Mouse (Mus musculus): ENCODE measurements around the gene Rexo4.

- TF ChIP-seq CTCF (conservative IDR thresholded peaks at IDR 0.05 in 1 of 2, IDR thresholded peaks at IDR 0.05 in 1 of 2; ENCODE audit: low read depth in 2 of 2, low read length in 2 of 2) = no peak
- no peak for TF ChIP-seq USF1 (IDR thresholded peaks at IDR 0.05; ENCODE audit: low read depth, low read length)
- TF ChIP-seq EP300 (IDR thresholded peaks at IDR 0.05; ENCODE audit: low read length) = no peak
- no peak for TF ChIP-seq MAX (IDR thresholded peaks at IDR 0.05; ENCODE audit: low read length)
- no peak for TF ChIP-seq NELFE (IDR thresholded peaks at IDR 0.05; ENCODE audit: low read depth, low read length)
- no peak for TF ChIP-seq ETS1 (conservative IDR thresholded peaks at IDR 0.05; ENCODE audit: low read depth, low read length)
- no peak for TF ChIP-seq HCFC1 (IDR thresholded peaks at IDR 0.05; ENCODE audit: low read depth, low read length)
- TF ChIP-seq ZMIZ1 (IDR thresholded peaks at IDR 0.05; ENCODE audit: low read depth, low read length) = no peak
- no peak for TF ChIP-seq ZC3H11A (IDR thresholded peaks at IDR 0.05; ENCODE audit: low read depth, low read length)
These were observed 20.9 kb downstream of the Rexo4 start for GRCm38 (mm10) chr2:26943253-26943652.

All from CH12.LX (cell line).